Mouse (Mus musculus) limb, embryonic 14.5 days (tissue): ENCODE results near the gene Nckap1. TPM values are rescaled to one million over a fixed set of nuclear protein-coding genes. Genes with fewer than 3 reads are reported as not detected.

Experiments
- ATAC-seq: fragments of 200-750 bp; cut with Nextera tagmentation; 2 replicates; pipeline ENCODE4 v1.8.0; 2017; ENCODE audit warnings: low read depth, moderate number of reproducible peaks, moderate TSS enrichment; ENCODE audit not compliant: low FRiP score
- DNase-seq: peaks from one replicate; pipeline ENCODE4 v3.0.0-alpha.2; 2015; ENCODE audit warnings: low spot score
- H3K27ac ChIP-seq: fragments of 300-500 bp; sonication (generic); replicated peaks from 2 replicates; pipeline ENCODE4 v1.5.1; 2014; ENCODE audit warnings: low read depth, mild to moderate bottlenecking, low read length, moderate library complexity, mixed read lengths
- H3K27me3 ChIP-seq: fragments of 300-500 bp; sonication (generic); 2 replicates; pipeline ENCODE4 v1.6.1; 2014; ENCODE audit warnings: low read length, mixed read lengths; ENCODE audit not compliant: control insufficient read depth, insufficient read depth
- H3K36me3 ChIP-seq: fragments of 300-500 bp; sonication (generic); 2 replicates; pipeline ENCODE4 v1.6.1; 2014; ENCODE audit warnings: mild to moderate bottlenecking, low read length, moderate library complexity, mixed read lengths; ENCODE audit not compliant: control insufficient read depth, insufficient read depth
- H3K4me1 ChIP-seq: fragments of 300-500 bp; sonication (generic); 2 replicates; pipeline ENCODE4 v1.6.1; 2014; ENCODE audit warnings: antibody characterized with exemption, low read length, mixed read lengths; ENCODE audit not compliant: control insufficient read depth, insufficient read depth
- H3K4me2 ChIP-seq: fragments of 300-500 bp; sonication (generic); replicated peaks from 2 replicates; pipeline ENCODE4 v1.6.1; 2014; ENCODE audit warnings: low read depth, mild to moderate bottlenecking, low read length, moderate library complexity; ENCODE audit not compliant: severe bottlenecking
- H3K4me3 ChIP-seq: fragments of 300-500 bp; sonication (generic); replicated peaks from 2 replicates; pipeline ENCODE4 v1.5.1; 2014; ENCODE audit warnings: low read length
- H3K9ac ChIP-seq: fragments of 300-500 bp; sonication (generic); 2 replicates; pipeline ENCODE4 v1.6.1; 2014; ENCODE audit warnings: mild to moderate bottlenecking, low read depth, low read length, moderate library complexity; ENCODE audit not compliant: severe bottlenecking
- H3K9me3 ChIP-seq: fragments of 300-500 bp; sonication (generic); 2 replicates; pipeline ENCODE4 v1.6.1; 2016; ENCODE audit warnings: low read length; ENCODE audit not compliant: control insufficient read depth
- POLR2A ChIP-seq: fragments of 200-500 bp; IDR thresholded peaks from 2 replicates; pipeline ENCODE4 v1.8.0; 2012; ENCODE audit warnings: inconsistent platforms, mild to moderate bottlenecking, moderate library complexity, borderline replicate concordance; ENCODE audit not compliant: insufficient read depth, insufficient read length; ENCODE audit errors: extremely low read depth
- WGBS: fragments of 180-500 bp; shearing (Covaris S2); extraction: QIAGEN DNeasy Blood & Tissue Kit; methylation state at CpG from one replicate; pipeline ENCODE4 v1.1.7; 2014; 5-methylcytosine and 5-hydroxymethylcytosine counted together
- polyA plus RNA-seq, 2 experiments: library from polyadenylated mRNA; depleted of rRNA in 1 of 2; stranded (reverse) in 1 of 2; unstranded in 1 of 2; fragments of >200 nt; fragmentation: Nextera tagmentation in 1 of 2; extraction: Ambion mirVana in 1 of 2; gene quantifications; 2 replicates each; pipeline versions ENCODE4 v1.2.1 to v1.2.3; 2012 to 2014

Gene Nckap1
- polyA plus RNA-seq, 2 experiments: 62.8 to 69.6 TPM

DNA sequence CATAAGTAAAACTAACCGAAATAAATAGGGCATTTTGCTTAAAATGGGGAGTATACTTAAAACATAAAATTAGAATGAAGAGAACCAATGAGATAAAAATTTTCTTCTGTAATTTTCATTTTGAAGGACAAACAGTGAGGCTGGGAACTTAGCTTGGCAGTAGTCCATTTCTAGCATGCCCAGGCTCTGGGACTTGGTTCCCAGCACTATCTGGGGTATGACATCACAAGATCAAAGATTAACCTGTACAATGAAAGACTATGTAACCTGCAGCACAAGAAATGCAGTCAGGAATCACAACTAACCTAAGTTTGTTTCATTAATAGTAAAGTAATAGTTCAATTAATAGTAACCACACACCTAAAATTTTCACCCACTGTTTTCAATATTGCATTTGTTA is 3.9 kb downstream of the Nckap1 start:
- DNase-seq (no peak), ATAC-seq (no peak)
- WGBS: 85% methylated on average over 1 of the region's 1 CpGs
- Histone ChIP-seq H3K4me2 (no peak overlapping the region), H3K4me3 (no peak overlapping the region), H3K36me3 (no peaks in the 10 kb centered on the region), H3K4me1 (peaks cover 11% of the 10 kb centered on the region), H3K9ac (no peak overlapping the region), H3K27ac (no peak overlapping the region), H3K9me3 (no peaks in the 10 kb centered on the region), H3K27me3 (no peaks in the 10 kb centered on the region)
- TF ChIP-seq POLR2A: no peak

DNA sequence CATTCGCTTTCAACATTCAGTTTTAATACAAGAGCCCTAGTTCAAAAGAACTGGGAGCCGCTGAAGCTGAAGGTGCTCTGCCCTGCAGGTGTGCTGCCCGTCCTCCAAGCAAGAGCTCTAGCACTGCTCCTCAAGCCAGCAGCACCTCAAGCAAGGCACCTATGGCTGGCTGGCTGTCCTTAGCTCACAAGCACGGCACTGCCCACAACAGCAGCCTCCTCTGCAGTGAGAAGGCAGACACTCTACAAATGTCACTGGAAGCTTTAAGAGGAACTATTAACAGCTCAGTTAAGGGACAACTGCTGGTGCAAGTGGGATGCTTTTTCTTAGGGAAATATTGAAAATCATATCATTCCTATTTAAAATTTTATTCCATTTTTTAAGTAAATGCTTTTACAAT is 10.5 kb downstream of the Nckap1 start:
- H3K9me3 ChIP-seq: no peaks in the 10 kb centered on the region
- H3K27me3 ChIP-seq: no peaks in the 10 kb centered on the region
- peaks cover 3% of the 10 kb centered on the region for H3K36me3 ChIP-seq
- no peak overlapping the region for H3K4me3 ChIP-seq
- 59% methylated on average over 4 of the region's 4 CpGs for WGBS
- H3K4me2 ChIP-seq: no peak overlapping the region
- no peak for TF ChIP-seq POLR2A
- DNase-seq (no peak), ATAC-seq (no peak)
- H3K9ac ChIP-seq: no peak overlapping the region
- H3K27ac ChIP-seq: no peak overlapping the region
- H3K4me1 ChIP-seq: no peaks in the 10 kb centered on the region

DNA sequence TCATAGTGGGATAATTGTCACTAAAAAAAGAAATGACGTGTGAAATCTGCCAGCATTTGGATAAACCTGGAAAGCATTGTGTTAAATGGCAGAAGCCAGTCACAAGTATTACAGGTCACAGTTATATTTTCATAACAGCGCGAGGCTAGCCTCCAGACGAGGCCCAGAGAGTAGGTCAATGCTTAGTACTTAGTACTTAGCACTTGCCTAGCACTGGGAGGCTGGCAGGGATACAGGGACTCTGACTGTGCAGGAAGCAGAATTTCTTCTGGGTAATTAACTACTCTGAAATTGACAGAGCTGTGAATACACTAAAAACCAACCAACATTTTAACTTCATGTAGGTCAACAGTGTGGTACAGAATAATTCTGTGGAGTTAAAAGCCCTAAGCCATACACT is 13.8 kb downstream of the Nckap1 start:
- ATAC-seq (no peak), DNase-seq (no peak)
- Histone ChIP-seq H3K4me2 (no peak overlapping the region), H3K9me3 (no peaks in the 10 kb centered on the region), H3K36me3 (peaks cover 3% of the 10 kb centered on the region), H3K27ac (no peak overlapping the region), H3K9ac (no peak overlapping the region), H3K4me3 (no peak overlapping the region), H3K27me3 (no peaks in the 10 kb centered on the region), H3K4me1 (no peaks in the 10 kb centered on the region)
- WGBS: 87% methylated on average over 4 of the region's 4 CpGs
- no peak for TF ChIP-seq POLR2A

DNA sequence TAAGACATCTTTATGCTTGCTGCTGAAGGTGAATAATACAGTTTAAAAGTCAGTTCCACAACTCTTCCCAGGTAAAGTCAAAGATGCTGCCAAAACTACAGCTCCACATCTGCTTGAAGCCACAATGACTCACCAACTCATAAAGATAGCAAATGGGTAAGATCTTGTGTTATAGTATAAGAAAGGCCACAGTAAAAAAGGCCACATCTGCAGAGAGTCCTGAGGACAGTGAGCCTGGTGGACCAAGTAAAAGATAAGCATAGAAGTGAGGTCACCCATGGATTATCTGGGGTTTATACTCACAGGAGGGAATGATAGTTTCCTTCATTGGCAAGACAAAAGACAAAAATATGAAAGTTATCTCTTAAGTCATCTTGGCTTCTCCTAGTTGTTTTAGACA is 18.9 kb downstream of the Nckap1 start:
- ATAC-seq (no peak), DNase-seq (no peak)
- H3K4me2 ChIP-seq: no peak overlapping the region
- no peak overlapping the region for H3K27ac ChIP-seq
- TF ChIP-seq POLR2A: no peak
- no peaks in the 10 kb centered on the region for H3K4me1 ChIP-seq
- no peaks in the 10 kb centered on the region for H3K9me3 ChIP-seq
- peaks cover 12% of the 10 kb centered on the region for H3K36me3 ChIP-seq
- no peak overlapping the region for H3K9ac ChIP-seq
- H3K27me3 ChIP-seq: no peaks in the 10 kb centered on the region
- no peak overlapping the region for H3K4me3 ChIP-seq

DNA sequence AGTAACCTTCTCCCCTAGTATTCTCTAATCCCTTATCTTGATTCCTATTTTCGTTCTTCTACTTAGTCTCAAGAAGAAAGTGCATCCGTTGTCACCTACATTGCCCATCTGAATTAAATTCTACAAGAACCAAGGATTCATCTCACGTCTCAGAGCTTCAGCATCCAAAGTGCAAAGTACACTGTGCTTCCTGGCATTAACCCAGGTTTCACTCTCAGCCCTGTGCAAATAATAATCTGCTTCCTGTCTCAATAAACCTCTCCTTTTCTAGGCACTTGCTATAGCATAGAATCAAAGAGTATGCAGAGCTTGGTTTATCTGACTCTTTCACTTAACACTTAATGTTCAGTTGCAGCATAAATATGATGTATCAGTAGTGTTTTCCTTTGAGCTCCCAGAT is 19.7 kb downstream of the Nckap1 start:
- no peak overlapping the region for H3K9ac ChIP-seq
- H3K27ac ChIP-seq: no peak overlapping the region
- no peaks in the 10 kb centered on the region for H3K9me3 ChIP-seq
- H3K4me3 ChIP-seq: no peak overlapping the region
- no peaks in the 10 kb centered on the region for H3K4me1 ChIP-seq
- DNase-seq (no peak), ATAC-seq (no peak)
- WGBS: 85% methylated on average over 3 of the region's 3 CpGs
- H3K27me3 ChIP-seq: no peaks in the 10 kb centered on the region
- TF ChIP-seq POLR2A: no peak
- H3K36me3 ChIP-seq: peaks cover 12% of the 10 kb centered on the region
- no peak overlapping the region for H3K4me2 ChIP-seq

DNA sequence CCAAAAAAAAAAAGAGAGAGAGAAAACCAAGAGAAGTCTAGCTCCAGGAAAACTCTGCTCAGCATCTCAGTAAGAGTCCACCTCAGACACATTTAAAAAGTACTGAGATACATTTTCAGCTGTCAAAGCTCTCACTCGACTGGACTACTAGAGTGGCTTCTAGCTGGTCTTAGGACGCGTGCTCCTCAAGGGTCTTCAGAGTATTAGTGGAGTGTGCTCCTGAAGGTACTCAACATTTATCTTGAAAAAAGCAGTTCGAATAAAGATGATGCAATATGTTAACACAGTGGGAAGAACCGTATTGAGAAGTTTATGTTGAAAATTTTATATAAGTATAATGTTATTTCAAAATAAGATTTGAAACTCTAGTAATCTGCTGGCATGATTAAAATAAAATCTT is 20.4 kb downstream of the Nckap1 start:
- H3K9me3 ChIP-seq: no peaks in the 10 kb centered on the region
- no peak overlapping the region for H3K4me3 ChIP-seq
- 89% methylated on average over 5 of the region's 5 CpGs for WGBS
- TF ChIP-seq POLR2A: no peak
- H3K9ac ChIP-seq: no peak overlapping the region
- no peak overlapping the region for H3K4me2 ChIP-seq
- peaks cover 12% of the 10 kb centered on the region for H3K36me3 ChIP-seq
- no peaks in the 10 kb centered on the region for H3K4me1 ChIP-seq
- no peak for ATAC-seq
- H3K27me3 ChIP-seq: no peaks in the 10 kb centered on the region
- no peak overlapping the region for H3K27ac ChIP-seq
- no peak for DNase-seq
